Mouse (Mus musculus): ENCODE results near the gene Ino80e.

Gene Ino80e

DNA sequence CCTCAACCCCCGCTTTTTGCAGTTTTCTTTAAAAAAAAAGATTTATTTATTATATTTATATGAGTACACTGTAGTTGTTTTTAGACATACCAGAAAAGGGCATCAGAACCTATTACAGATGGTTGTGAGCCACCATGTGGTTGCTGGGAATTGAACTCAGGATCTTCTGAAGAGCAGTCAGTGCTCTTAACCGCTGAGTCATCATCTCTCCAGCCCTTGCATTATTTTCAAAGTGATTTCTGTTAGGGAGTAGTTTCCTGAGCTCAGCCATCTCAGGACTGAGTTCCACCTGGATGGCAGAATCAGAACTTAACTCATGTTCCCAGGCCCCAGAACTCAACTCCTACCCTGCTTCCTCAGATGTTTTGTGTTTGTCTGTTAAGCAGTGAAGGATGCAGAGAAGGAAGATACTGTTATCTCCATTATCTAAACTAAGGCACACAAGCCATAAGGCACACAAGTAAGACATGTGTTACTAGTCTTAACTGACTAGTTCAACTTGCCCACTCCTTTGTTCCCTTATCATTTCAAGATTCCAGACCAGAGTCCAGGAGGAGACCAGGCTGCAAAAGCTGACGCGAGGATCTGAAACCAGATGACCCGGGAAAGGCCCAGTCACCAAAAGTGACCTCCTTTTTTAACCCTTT lies 52.3 kb downstream of the Ino80e start:
- DNase-seq (ENCODE audit: low read depth): no peak

DNA sequence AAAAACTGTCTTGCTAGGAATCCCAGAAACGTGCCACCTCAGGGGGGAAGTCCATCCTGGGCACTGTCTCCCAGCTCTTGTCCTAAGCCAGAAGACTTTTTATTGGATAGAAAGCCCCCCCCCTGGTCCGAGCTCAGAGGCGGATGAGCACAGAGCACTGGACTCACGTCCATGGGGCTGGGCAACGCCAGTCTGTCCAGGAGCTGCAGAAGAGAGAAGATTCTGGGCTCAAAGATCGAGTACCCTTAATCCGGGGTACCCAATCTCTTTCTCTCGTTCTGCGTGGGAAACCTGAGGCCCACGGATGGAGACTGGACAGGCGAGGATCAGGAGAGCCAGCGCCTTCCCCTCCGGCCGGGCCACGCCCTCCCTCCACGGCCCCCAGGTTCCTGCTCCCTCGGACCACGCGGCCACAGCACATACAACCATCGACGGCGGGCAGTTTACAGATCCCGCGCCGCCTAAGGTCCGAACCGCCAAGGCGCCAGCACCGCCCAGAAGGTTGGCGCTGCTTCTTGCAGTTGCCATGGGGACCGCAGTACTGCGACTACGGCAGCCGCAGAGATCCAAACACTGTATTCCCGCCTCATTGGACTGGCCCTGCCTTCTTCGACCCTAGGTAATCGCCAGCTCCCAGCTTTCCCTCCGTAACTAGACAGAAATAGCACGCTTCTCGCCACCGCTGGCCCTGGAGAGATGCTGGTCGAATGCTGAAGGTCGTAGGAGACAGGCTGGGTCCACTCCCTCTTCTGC lies 53.3 kb downstream of the Ino80e start:
- peak; percentile 91 for DNase-seq (ENCODE audit: low read depth)

DNA sequence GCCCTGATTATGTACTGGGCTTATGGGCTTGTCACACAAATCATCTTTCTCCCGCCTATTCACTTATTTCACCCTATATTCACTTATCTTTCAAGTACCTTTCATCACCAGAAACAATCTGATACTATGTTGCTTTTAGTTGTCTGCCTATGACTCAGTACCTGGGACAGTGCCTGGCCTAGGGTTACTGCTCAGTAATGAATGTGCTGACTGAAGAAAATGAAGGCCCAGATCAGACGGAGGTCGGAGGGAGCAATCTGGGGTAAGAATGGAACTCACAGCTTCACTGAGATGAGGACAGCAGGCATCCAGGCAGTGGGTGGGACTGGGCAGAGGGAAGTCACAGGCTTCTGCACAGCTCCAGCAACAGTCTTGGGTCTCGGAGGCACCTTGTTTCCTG lies 54.8 kb downstream of the Ino80e start:
- peak; percentile 80 for DNase-seq (ENCODE audit: low read depth)

DNA sequence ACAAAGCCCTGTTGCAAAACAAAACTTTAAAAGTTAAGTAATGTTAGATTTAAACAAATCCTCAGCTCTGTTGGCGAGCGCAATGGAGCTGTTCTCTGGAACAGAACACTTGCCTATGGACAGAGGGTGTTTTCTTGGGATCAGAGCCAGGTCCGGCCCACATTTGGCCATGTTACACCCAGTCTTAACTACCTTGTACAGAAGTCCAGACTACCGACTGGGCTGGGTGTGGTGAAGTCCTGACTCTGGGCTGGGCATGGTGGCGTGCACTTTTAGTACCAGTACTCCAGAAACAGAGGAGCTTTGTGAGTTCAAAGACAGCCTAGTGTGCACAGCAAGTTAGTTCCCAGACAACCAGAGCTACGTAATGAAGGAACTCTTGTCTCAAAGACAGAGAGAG lies 55.2 kb downstream of the Ino80e start:
- peak; percentile 85 for DNase-seq (ENCODE audit: low read depth)

DNA sequence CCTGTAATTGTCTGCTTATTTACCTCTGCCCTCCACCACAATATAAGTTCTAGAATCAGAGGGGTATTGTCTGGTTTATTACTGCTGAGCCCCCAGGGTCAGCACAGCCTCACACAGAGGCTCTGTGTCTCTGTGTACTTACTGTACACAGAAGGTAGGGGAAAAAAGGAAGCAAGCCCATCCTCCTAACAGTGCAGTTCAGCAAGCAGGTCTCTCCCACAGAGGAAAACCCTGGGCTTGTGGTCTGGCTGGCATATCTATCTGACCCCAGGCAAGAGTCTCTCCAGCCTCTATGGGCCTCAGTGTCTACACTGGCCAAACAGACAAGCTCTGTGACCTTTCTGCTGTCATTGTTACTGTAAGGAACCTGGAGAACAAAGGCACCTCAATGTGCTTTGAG lies 58.4 kb downstream of the Ino80e start:
- no peak for DNase-seq (ENCODE audit: low read depth)

DNA sequence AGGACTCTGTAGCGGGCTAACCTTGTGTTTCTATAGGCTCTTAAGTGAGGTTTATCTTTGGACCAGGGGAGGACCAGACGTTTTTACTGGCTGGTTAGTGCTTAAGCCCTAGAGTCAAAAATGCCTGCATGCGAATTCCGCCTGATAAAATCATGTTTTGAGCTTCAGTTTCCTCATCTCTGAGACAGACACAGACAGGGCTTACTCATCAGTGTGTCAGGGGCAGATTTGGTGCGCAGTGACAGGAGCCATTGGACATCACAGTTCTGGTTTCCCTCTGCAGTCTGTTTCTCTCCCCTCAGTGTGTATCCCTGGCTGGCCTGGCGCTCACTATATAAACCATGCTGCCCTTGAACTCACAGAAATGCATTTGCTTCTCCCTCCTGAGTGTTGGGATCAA lies 59.0 kb downstream of the Ino80e start:
- DNase-seq (ENCODE audit: low read depth): no peak

DNA sequence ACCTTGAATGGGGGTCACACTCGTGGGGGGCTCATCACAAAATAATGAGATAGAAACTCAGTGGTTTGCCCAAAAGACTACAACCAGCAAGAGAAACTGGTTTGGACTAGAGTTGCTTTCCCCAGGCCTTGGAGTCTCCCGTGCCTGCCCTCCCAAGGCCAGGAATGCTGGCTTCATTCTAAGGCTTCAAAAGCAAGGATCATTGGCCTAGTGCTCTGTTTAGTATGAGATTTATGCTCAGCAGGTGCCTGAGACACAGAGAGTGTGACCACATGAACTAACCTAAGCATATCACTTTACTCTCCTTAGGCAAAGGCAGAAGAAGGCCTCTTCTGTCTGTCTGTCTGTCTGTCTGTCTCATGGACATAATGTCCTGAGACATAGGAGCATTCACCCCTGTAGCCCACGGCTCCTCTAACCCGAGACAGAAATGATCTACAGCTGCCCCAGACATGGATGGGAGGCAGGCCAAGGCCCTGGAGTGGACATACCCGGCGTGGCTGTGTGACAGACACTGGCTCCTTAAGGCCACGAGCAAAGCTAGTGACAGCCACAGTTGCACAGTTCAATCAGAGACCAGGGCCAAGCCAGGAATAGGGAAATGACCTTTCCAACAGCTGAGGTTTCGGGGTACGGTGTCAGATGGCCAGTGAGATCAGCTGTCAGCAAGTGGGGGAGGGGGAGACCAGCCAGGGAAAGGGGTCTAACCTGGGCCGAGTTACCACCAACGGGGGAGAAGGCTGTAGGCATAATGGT lies 59.9 kb downstream of the Ino80e start:
- DNase-seq (ENCODE audit: low read depth): no peak

DNA sequence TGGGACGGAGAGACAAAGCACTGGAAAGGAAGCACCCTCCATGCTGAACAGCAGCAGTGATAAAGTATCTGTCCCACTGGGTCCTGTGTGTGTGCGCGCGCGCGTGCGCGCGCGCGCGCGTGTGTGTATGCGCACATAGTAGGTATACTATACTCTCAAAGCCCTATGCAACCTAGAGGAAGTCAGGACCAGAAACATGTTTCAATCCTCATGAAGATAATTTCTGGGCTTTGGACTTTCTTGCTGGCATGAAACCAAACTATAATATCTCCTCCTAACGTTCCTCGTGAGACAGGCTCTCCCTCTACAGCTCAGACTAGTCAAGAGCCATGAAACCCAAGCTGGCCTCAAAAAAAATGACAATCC lies 61.1 kb downstream of the Ino80e start:
- DNase-seq (ENCODE audit: low read depth): no peak

Measured in NIH3T3 (cell line).